Mouse (Mus musculus) CD4-positive, CD25-positive, alpha-beta regulatory T cell (primary cell): Measurements from ENCODE around the gene Map3k7cl. TPM values are rescaled to one million over a fixed set of nuclear protein-coding genes. Genes with fewer than 3 reads are reported as not detected.

Experiments used
- polyA plus RNA-seq: library from polyadenylated mRNA; unstranded; fragments of 100-300 nt; shearing (Covaris generic); gene quantifications from one replicate; pipeline ENCODE4 v1.2.1, GENCODE M21; 2017

Gene Map3k7cl
- polyA plus RNA-seq, result not detected

GRCm38 (mm10) chr16:87552907-87553691, at the start of gene Map3k7cl:
Map3k7cl (plus strand) TSS chr16:87553330.

Other genes starting within 250 kb of the Map3k7cl start
- 15.3 TPM for gene N6amt1, start 199.1 kb upstream of the Map3k7cl start, polyA plus RNA-seq
- gene Ltn1, start 120.7 kb upstream of the Map3k7cl start, polyA plus RNA-seq, result 51.4 TPM
- gene Rwdd2b, start 112.8 kb upstream of the Map3k7cl start, polyA plus RNA-seq, result 11.8 TPM
- 66.5 TPM for gene Usp16, start 98.6 kb upstream of the Map3k7cl start, polyA plus RNA-seq
- 397 TPM for gene Cct8, start 57.5 kb upstream of the Map3k7cl start, polyA plus RNA-seq
- gene Bach1, start 145.6 kb downstream of the Map3k7cl start, polyA plus RNA-seq, result 5.3 TPM